Mouse (Mus musculus) liver, embryonic 12.5 days (tissue): ENCODE results near the gene Ccdc33. TPM values are rescaled to one million over a fixed set of nuclear protein-coding genes. Genes with fewer than 3 reads are reported as not detected.

ENCODE experiments used
- ATAC-seq: fragments of 200-750 bp; cut with Nextera tagmentation; 2 replicates; pipeline ENCODE4 v1.8.0; 2017; ENCODE audit warnings: moderate number of reproducible peaks, mild to moderate bottlenecking, moderate library complexity
- H3K27ac ChIP-seq: fragments of 300-500 bp; sonication (generic); 2 replicates; pipeline ENCODE4 v1.5.1; 2016; ENCODE audit warnings: mild to moderate bottlenecking
- H3K27me3 ChIP-seq: fragments of 300-500 bp; sonication (generic); replicated peaks from 2 replicates; pipeline ENCODE4 v1.6.1; 2016; ENCODE audit warnings: mild to moderate bottlenecking, moderate library complexity
- H3K36me3 ChIP-seq: fragments of 300-500 bp; sonication (generic); 2 replicates; pipeline ENCODE4 v1.6.1; 2016; ENCODE audit warnings: mild to moderate bottlenecking, moderate library complexity
- H3K4me1 ChIP-seq: fragments of 300-500 bp; sonication (generic); 2 replicates; pipeline ENCODE4 v1.6.1; 2016
- H3K4me2 ChIP-seq: fragments of 300-500 bp; sonication (generic); 2 replicates; pipeline ENCODE4 v1.6.1; 2016; ENCODE audit warnings: mild to moderate bottlenecking, moderate library complexity
- H3K4me3 ChIP-seq: fragments of 300-500 bp; sonication (generic); 2 replicates; pipeline ENCODE4 v1.5.1; 2016; ENCODE audit warnings: mild to moderate bottlenecking, moderate library complexity
- H3K9ac ChIP-seq: fragments of 300-500 bp; sonication (generic); 2 replicates; pipeline ENCODE4 v1.6.1; 2016; ENCODE audit warnings: mild to moderate bottlenecking, moderate library complexity
- H3K9me3 ChIP-seq: fragments of 300-500 bp; sonication (generic); replicated peaks from 2 replicates; pipeline ENCODE4 v1.6.1; 2016; ENCODE audit warnings: mild to moderate bottlenecking, moderate library complexity
- WGBS: fragments of 180-500 bp; shearing (Covaris S2); methylation state at CpG from one replicate; pipeline ENCODE4 v1.1.7; 2016; ENCODE audit not compliant: insufficient replicate concordance; 5-methylcytosine and 5-hydroxymethylcytosine counted together
- polyA plus RNA-seq: library from polyadenylated mRNA; unstranded; fragments of >200 nt; fragmentation: Nextera tagmentation; extraction: Ambion mirVana; gene quantifications from 2 replicates; pipeline ENCODE4 v1.2.1, GENCODE M21; 2016

Ccdc33 gene
- polyA plus RNA-seq, 1 experiment from 2014 or later, result not detected

DNA sequence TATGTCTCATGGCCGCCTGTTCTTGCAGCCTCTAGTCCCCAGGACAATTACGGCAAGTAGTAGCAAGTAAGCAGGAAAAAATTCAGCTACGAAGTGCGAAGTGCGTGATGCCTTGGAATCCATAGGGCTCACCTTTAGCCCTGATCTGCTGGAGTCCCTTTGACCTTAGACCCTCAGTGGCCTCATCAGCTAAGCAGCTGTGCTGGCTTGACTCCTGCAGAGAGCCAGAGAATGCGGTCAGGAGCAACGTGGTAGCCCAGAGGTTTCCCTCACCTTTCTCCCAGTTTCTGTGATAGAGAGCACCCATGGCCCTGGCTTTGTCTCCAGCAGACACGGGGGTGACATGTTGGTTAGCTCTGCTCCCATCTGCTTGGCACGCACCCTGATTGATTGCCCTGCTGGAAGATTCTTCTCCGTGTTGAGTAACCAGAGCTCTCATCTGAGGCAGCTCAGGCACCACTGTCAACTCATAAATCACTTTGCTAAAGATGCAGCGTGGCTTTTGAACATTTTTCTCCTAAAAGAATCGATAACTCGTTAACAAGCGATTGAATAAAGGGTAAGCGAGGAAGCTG, 12.9 kb downstream of the Ccdc33 start:
- H3K36me3 ChIP-seq, result no peaks in the 10 kb centered on the region
- no peaks in the 10 kb centered on the region for H3K9me3 ChIP-seq
- ATAC-seq, result no peak
- no peaks in the 10 kb centered on the region for H3K4me1 ChIP-seq
- H3K4me2 ChIP-seq, result no peak overlapping the region
- H3K27ac ChIP-seq, result no peak overlapping the region
- H3K9ac ChIP-seq, result no peak overlapping the region
- no peak overlapping the region for H3K4me3 ChIP-seq
- H3K27me3 ChIP-seq, result peaks cover 39% of the 10 kb centered on the region
- WGBS, result 46% methylated on average over 15 of the region's 15 CpGs

DNA sequence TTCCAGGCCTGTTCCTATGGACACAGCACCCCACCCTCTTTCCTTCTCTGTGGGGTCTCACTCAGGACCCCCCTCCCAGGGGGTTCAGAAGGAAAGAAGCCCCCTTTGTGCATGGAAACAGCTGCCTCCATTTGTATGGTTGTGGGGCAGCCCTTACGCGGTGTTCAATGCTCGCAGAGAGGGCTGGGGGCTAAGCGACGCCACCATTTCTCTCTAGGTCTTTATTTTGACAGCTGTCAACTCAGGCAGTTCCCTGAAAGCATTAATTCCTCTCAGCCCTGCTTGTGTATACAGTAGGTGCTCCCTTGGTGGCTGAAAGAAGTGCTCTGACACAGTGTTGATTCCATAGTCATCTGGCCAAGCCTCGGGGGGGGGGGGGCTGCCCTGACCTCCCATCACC, 15.0 kb downstream of the Ccdc33 start:
- Histone ChIP-seq H3K36me3 (no peaks in the 10 kb centered on the region), H3K27ac (no peak overlapping the region), H3K27me3 (peaks cover 31% of the 10 kb centered on the region), H3K9me3 (no peaks in the 10 kb centered on the region), H3K4me1 (no peaks in the 10 kb centered on the region), H3K9ac (no peak overlapping the region), H3K4me3 (no peak overlapping the region), H3K4me2 (no peak overlapping the region)
- WGBS, result 77% methylated on average over 6 of the region's 6 CpGs
- no peak for ATAC-seq

DNA sequence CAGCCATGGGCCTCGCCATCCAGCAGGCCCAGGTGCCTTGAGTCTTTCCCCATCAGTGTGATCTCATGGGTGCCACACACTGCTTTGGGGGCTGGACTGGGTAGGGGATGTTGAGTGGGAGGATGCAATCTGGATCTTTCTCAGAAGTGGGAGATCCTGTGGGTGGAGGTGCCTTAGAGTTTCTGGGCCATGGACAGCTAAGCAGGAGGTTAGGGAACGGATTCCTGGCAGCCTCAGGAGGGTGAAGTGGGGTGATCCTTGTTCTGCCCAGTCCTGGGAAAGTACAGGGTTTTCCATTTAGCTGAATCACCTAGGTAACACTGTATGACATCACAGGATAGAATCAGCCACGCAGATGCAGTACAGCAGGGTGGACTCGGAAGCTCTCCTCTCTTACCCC, 16.6 kb downstream of the Ccdc33 start:
- Histone ChIP-seq H3K36me3 (no peaks in the 10 kb centered on the region), H3K9me3 (no peaks in the 10 kb centered on the region), H3K4me1 (no peaks in the 10 kb centered on the region), H3K4me3 (no peak overlapping the region), H3K27me3 (peaks cover 46% of the 10 kb centered on the region), H3K27ac (no peak overlapping the region), H3K4me2 (no peak overlapping the region), H3K9ac (no peak overlapping the region)
- 54% methylated on average over 4 of the region's 4 CpGs for WGBS
- ATAC-seq, result no peak

DNA sequence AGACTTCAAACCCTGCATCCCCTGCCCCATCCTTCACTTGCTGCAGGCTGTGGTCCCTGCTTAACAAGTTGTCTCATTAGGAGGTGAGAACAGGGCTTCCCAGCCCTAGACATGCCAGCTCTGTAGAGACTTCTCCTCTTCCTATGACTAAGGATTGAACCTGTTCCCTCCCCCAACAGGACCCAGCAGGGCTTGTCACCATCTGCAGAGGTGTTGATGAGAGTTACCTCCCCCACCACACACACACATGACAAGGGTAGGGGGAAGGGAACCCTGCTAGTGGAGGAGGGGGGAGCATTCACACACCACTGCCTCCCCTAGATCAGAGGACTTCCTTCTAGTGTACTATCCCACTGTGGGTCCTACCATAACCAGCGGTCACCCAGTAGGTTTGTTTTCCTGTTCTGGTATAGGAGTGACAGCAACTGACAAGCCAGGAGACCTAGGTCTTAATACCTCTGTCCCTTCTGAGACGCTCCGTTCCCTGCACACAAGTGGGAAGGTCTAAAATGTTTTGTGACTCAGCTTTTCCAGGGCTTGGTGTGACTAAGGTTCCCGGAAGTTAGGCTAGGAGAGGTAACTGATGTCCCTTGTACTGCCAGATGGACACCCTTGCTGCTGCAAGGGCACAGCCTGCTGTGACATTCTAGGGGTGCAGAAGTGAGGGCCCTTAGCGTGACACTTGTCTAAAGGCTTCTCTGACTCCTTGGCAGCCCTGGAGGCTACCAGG, 18.6 kb downstream of the Ccdc33 start:
- no peak for ATAC-seq
- 34% methylated on average over 5 of the region's 5 CpGs for WGBS
- Histone ChIP-seq H3K4me2 (no peak overlapping the region), H3K9ac (no peak overlapping the region), H3K27ac (no peak overlapping the region), H3K27me3 (peaks cover 49% of the 10 kb centered on the region), H3K4me3 (no peak overlapping the region), H3K9me3 (no peaks in the 10 kb centered on the region), H3K36me3 (no peaks in the 10 kb centered on the region), H3K4me1 (no peaks in the 10 kb centered on the region)

DNA sequence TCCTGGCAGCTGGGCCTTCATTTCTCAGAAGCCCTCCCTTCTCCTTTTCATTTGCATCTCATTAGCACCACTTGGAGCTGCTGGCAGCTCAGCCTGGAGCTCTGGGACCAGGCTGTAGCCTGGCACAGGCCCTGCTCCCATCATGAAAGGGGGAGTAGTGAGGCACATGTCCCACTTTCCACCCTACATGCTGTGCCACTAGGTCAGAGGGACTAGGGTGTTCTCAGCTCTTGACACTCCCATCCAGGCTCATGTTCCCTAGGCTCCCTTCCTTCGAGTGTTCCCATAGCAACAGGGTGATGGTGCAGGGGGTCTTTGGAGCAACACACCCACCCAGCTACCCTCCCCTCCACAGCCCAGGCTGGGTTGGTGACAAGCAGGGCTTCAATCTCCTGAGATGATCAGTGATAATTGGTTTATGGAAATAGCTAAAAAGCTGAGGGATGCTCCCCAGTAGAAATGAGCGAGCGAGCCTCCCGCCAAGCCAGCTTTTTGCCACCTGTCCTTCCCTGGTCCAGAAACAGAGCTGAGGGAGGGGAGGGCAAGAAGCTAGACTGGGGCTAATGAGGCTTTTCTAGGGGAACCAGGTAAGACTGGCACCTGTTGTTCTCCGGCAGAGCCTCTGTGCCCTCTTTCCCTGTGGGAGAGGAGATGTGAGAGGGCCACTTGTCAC, 21.9 kb downstream of the Ccdc33 start:
- peaks cover 29% of the 10 kb centered on the region for H3K27me3 ChIP-seq
- WGBS, result 46% methylated on average over 5 of the region's 5 CpGs
- no peaks in the 10 kb centered on the region for H3K4me1 ChIP-seq

DNA sequence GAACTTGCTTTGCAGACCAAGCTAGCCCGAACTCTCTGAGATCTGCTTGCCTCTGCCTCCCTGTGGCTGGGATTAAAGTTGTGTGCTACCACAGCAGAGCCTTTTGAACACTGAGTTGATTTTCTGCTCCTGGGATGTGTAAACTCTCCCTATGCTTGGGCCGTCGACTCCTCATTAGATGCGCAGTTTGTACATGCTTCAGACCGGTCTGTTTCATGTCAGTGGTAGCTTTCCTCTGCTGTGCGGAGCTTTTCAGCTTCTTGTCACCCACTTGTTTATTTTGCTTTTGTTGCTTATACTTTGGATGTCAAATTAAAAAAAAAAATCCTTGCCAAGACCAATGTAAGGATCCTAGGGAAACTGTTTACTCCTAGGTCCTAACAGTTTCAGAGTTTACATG, 22.6 kb downstream of the Ccdc33 start:
- H3K9ac ChIP-seq, result no peak overlapping the region
- H3K4me1 ChIP-seq, result no peaks in the 10 kb centered on the region
- peaks cover 32% of the 10 kb centered on the region for H3K27me3 ChIP-seq
- no peak overlapping the region for H3K27ac ChIP-seq
- no peaks in the 10 kb centered on the region for H3K36me3 ChIP-seq
- H3K9me3 ChIP-seq, result no peaks in the 10 kb centered on the region
- no peak overlapping the region for H3K4me3 ChIP-seq
- no peak overlapping the region for H3K4me2 ChIP-seq
- ATAC-seq, result no peak
- WGBS, result 62% methylated on average over 6 of the region's 6 CpGs

More for the DNA sequence above, 21.9 kb downstream of the Ccdc33 start:
- no peaks in the 10 kb centered on the region for H3K36me3 ChIP-seq
- H3K4me2 ChIP-seq, result no peak overlapping the region
- H3K9me3 ChIP-seq, result no peaks in the 10 kb centered on the region
- no peak overlapping the region for H3K4me3 ChIP-seq
- no peak overlapping the region for H3K9ac ChIP-seq
- no peak for ATAC-seq
- H3K27ac ChIP-seq, result no peak overlapping the region

DNA sequence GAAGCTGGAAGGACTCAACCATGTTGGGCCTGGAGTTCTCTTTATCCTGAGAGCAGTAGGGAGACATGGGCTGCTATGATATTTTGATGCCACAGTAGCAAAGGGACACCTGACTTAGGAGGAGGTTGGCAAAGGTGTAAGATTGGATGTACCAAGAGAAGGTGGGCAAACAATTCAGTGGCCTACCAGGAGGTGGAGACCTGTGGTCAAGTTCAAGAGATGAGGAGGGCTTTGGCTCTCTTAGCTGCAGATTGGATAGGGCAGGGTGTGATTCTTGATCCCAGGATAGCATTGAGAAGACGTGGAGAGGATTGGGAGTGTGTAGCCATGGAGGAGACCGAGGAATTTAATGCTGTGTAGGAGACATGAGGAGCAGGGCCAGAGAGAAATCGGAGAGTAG, 24.8 kb downstream of the Ccdc33 start:
- H3K9me3 ChIP-seq, result no peaks in the 10 kb centered on the region
- 48% methylated on average over 3 of the region's 3 CpGs for WGBS
- H3K4me1 ChIP-seq, result no peaks in the 10 kb centered on the region
- H3K4me2 ChIP-seq, result no peak overlapping the region
- ATAC-seq, result no peak
- no peaks in the 10 kb centered on the region for H3K36me3 ChIP-seq
- no peak overlapping the region for H3K9ac ChIP-seq
- no peak overlapping the region for H3K4me3 ChIP-seq
- peaks cover 35% of the 10 kb centered on the region for H3K27me3 ChIP-seq
- no peak overlapping the region for H3K27ac ChIP-seq

DNA sequence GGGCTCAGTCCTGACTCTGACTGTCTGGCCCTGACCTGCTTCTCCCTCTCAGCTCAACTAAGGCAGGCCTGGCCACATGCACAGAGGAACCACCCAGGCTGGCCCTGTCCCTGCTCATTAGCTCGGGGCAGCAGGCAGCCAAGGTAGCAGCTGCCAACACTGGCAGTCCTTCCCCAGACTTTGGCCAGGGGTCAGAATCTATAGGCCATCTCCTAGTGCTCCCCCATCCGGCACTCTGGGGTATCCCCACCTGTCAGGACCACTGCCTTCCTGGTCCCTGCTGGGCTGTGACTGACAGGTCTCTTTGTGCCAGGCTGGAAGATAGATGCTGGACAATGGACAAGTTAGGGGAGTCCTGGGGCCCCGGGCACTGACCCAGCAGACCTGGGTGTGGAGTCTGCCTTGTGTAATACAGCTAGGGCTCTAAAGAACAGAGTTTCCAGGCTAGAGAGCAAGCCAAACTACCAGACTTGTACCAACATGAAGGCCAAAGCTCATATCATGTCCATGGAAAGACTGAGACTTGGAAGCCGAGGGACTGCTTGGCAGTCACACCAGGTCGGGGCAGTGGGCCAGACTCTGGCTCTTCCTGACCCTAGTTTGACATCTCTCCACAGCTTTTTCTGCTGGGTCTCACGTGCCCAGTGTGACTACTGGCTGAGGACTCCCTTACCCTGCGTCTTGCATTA, 25.9 kb downstream of the Ccdc33 start:
- H3K4me2 ChIP-seq, result no peak overlapping the region
- H3K27ac ChIP-seq, result no peak overlapping the region
- H3K27me3 ChIP-seq, result peaks cover 28% of the 10 kb centered on the region
- no peaks in the 10 kb centered on the region for H3K36me3 ChIP-seq
- H3K9ac ChIP-seq, result no peak overlapping the region
- H3K9me3 ChIP-seq, result no peaks in the 10 kb centered on the region
- H3K4me3 ChIP-seq, result no peak overlapping the region
- no peak for ATAC-seq
- no peaks in the 10 kb centered on the region for H3K4me1 ChIP-seq
- WGBS, result 48% methylated on average over 7 of the region's 7 CpGs

DNA sequence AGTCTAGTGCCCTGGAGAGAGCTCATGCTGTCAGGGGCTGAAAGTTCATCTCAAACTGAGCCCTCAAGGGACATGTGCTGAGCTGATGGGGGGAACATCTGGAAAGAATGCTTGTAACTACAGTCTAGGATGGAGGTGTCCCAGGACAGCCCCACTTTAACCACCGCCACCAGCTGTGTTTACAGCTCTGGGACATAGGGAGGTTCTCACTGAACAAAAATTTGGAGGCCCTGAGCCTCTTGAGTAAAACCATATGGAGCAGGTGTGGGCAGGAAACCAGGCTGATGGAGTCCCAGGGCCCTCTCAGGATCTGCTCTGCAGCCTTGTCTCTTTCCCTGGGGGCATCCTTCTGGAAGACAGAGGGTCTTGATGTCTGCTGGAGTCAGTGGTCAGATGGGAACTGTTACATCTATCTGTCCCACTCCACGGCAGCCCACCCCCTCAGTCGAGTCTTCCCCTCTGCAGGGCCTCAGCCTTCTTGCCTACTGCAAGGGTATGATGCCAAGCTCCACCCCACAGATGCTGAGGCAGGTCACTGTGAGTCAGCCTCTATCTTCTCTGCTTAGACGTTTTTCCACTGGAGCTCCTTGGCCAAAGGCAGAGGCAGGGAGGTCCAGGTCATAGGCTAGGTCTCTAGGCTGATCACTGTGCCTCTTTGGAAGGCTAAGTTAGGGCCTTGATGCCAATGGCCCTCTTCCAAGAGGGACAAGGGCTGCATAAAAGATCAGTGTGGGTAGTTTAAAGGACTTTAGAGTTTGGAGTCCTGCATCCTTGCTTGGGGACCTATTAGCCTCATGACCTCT, 26.8 kb downstream of the Ccdc33 start:
- ATAC-seq, result no peak
- Histone ChIP-seq H3K27ac (no peak overlapping the region), H3K9ac (no peak overlapping the region), H3K4me1 (no peaks in the 10 kb centered on the region), H3K4me2 (no peak overlapping the region), H3K4me3 (no peak overlapping the region), H3K36me3 (no peaks in the 10 kb centered on the region), H3K9me3 (no peaks in the 10 kb centered on the region), H3K27me3 (peaks cover 28% of the 10 kb centered on the region)
- 36% methylated on average over 4 of the region's 4 CpGs for WGBS

DNA sequence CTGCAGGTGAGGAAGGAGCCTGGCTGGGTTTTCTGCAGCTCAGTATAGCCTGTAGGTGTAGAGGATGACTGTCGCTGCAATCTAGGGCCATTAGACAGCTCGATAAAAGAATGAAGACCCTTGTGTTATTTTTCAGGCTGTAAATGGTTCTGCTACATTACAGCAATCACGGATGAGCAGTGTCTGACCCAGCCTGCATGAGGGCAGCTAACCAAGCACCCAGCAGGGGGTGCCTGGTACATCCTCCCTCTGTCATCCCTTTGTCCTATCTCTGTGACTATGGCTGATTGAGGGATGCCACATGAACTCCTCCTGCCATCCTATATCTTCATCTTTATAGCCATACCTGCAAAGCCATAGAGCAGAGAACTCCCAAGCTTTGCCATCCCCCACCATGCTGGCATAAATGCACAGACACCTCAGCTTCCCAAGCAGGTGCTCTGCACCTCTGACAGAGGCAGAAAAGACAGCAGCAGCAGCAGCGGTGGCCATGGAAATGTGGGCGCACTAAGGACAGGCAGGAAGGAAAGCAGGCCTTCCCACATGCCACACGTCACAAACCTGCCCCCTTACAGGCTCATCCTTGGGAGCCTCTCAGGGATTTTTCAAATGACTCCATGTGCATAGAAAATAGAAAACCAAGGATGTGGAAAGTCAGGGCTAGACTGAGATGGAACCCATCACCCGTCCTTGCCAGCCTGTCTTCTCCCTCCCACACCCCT, 31.2 kb downstream of the Ccdc33 start:
- Histone ChIP-seq H3K4me1 (peaks cover 8% of the 10 kb centered on the region; the same call in 1 of the 2 replicates), H3K4me2 (no peak overlapping the region), H3K4me3 (no peak overlapping the region), H3K27ac (no peak overlapping the region), H3K27me3 (peaks cover 53% of the 10 kb centered on the region), H3K36me3 (no peaks in the 10 kb centered on the region), H3K9ac (no peak overlapping the region), H3K9me3 (no peaks in the 10 kb centered on the region)
- no peak for ATAC-seq
- 43% methylated on average over 7 of the region's 7 CpGs for WGBS

DNA sequence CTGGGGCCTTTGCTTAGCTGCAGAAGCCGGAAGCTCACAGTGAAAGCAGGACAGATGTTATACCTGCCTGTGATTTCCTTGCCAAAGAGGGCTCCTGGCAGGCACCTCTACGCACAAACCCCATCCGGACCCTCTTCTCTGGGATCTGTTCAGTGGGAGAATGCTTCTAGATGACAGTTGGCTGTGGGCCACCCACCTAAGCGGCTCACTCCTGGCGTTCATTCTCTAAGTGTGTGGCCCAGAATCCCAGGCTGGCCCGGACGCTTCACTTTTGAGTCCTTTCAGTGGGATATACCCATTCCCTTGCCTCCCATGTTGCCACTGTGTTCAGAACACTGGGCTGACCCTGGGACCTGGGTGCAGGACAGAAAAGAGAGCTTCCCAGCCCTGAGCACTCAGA, 31.8 kb downstream of the Ccdc33 start:
- Histone ChIP-seq H3K4me1 (peaks cover 8% of the 10 kb centered on the region; the same call in 1 of the 2 replicates), H3K9ac (no peak overlapping the region), H3K27ac (no peak overlapping the region), H3K9me3 (no peaks in the 10 kb centered on the region), H3K36me3 (no peaks in the 10 kb centered on the region), H3K4me3 (no peak overlapping the region), H3K4me2 (no peak overlapping the region), H3K27me3 (peaks cover 51% of the 10 kb centered on the region)
- ATAC-seq, result no peak
- 56% methylated on average over 7 of the region's 7 CpGs for WGBS
